Mouse (Mus musculus) neutrophil, adult 83 days (primary cell): ENCODE measurements around the gene Psmb2. TPM values are rescaled to one million over a fixed set of nuclear protein-coding genes. Genes with fewer than 3 reads are reported as not detected.

ENCODE experiments used
- total RNA-seq, 2 experiments: library from RNA; stranded (reverse); gene quantifications; one replicate each; pipeline ENCODE4 v1.2.4; 2023

The Psmb2 gene
- 10 to 100 TPM; 77.1 to 83.3 TPM for total RNA-seq

GRCm38 (mm10) chr4:126677054-126678003, at the start of gene Psmb2:
Psmb2 (plus strand) TSS chr4:126677630.

GRCm38 (mm10) chr4:126736001-126736414, 58.6 kb downstream of the Psmb2 start, which contains the start of gene Tfap2e:
Tfap2e (minus strand) TSS chr4:126736240.

GRCm38 (mm10) chr4:126753268-126754230, 76.1 kb downstream of the Psmb2 start, which contains the start of the genes Ncdn and AU040320:
Ncdn (minus strand) TSS chr4:126753438.
AU040320 (plus strand) TSS chr4:126753544.

Other genes with a start within 250 kb of the Psmb2 start
- gene Ago3, start 248.1 kb upstream of the Psmb2 start, total RNA-seq: 10 to 100 TPM in 1 of 2 experiments, 1 to 10 TPM in 1; 6.1 to 12.7 TPM
- 10 to 100 TPM; 14.0 to 14.3 TPM for gene Ago1, start 209.0 kb upstream of the Psmb2 start, total RNA-seq
- 10 to 100 TPM in 1 of 2 experiments, 1 to 10 TPM in 1; 9.7 to 11.6 TPM for gene Ago4, start 144.2 kb upstream of the Psmb2 start, total RNA-seq
- gene Clspn, start 120.7 kb upstream of the Psmb2 start, total RNA-seq: 10 to 100 TPM; 28.7 to 40.7 TPM
- under 1 TPM; 0.42 to 0.68 TPM for gene 5730409E04Rik, start 67.8 kb upstream of the Psmb2 start, total RNA-seq
- not detected for gene Tfap2e, start 58.6 kb downstream of the Psmb2 start, total RNA-seq
- gene Ncdn, start 75.8 kb downstream of the Psmb2 start, total RNA-seq: 10 to 100 TPM; 12.9 to 13.6 TPM
- 10 to 100 TPM; 42.3 to 49.0 TPM for gene AU040320, start 75.9 kb downstream of the Psmb2 start, total RNA-seq